Mouse (Mus musculus): ENCODE measurements around the gene Sun3. TPM values are rescaled to one million over a fixed set of nuclear protein-coding genes. Genes with fewer than 3 reads are reported as not detected.

Gene Sun3
- polyA plus RNA-seq, 1 experiment: not detected

- no peak overlapping the region for H3K27ac ChIP-seq (ENCODE audit: insufficient read depth, low read length)
- H3K27me3 ChIP-seq (ENCODE audit: control insufficient read depth, insufficient read depth, low read length): no peaks in the 10 kb centered on the region
- TF ChIP-seq POLR2A (IDR thresholded peaks at IDR 0.05; ENCODE audit: low read depth, low read length) (no peak), CTCF (IDR thresholded peaks at IDR 0.05; ENCODE audit: extremely low read depth, insufficient read depth, insufficient read length, insufficient replicate concordance) (no peak)
- DNase-seq (ENCODE audit: low read depth in 1 of 2, low spot score in 2 of 2): no peak
- H3K4me3 ChIP-seq (ENCODE audit: extremely low read depth, insufficient read depth, insufficient read length): no peak overlapping the region
- no peaks in the 10 kb centered on the region for H3K36me3 ChIP-seq (ENCODE audit: control insufficient read depth, insufficient read depth, low read length)
- no peaks in the 10 kb centered on the region for H3K4me1 ChIP-seq (ENCODE audit: control insufficient read depth, insufficient read depth, insufficient read length)
- 90% methylated on average over 4 of the region's 4 CpGs for WGBS
These were observed 1.4 kb upstream of the Sun3 start for GRCm38 (mm10) chr11:9050241-9050640.

GRCm38 (mm10) chr11:9048011-9048702 lies 634 bp downstream of the Sun3 start, which contains the start of gene Gm11992:
Gene Gm11992, plus strand, starts transcription at chr11:9048594.
- WGBS: 7% methylated on average over 21 of the region's 21 CpGs
- Histone ChIP-seq H3K27ac (ENCODE audit: insufficient read depth, low read length) (no peak within 1 kb of the TSS), H3K36me3 (ENCODE audit: control insufficient read depth, insufficient read depth, low read length) (no peaks in the 10 kb centered on the region), H3K4me1 (ENCODE audit: control insufficient read depth, insufficient read depth, insufficient read length) (no peaks in the 10 kb centered on the region), H3K27me3 (ENCODE audit: control insufficient read depth, insufficient read depth, low read length) (no peaks in the 10 kb centered on the region), H3K4me3 (ENCODE audit: extremely low read depth, insufficient read depth, insufficient read length) (peak within 1 kb of the TSS; percentile 33)
- TF ChIP-seq POLR2A (IDR thresholded peaks at IDR 0.05; ENCODE audit: low read depth, low read length): no peak
- DNase-seq (ENCODE audit: low read depth in 1 of 2, low spot score in 2 of 2): peak in 1 of 2 experiments; percentile 21

GRCm38 (mm10) chr11:9047044-9047443 lies 1.7 kb downstream of the Sun3 start:
- Histone ChIP-seq H3K27ac (ENCODE audit: insufficient read depth, low read length) (no peak overlapping the region), H3K4me3 (ENCODE audit: extremely low read depth, insufficient read depth, insufficient read length) (no peak overlapping the region), H3K36me3 (ENCODE audit: control insufficient read depth, insufficient read depth, low read length) (no peaks in the 10 kb centered on the region), H3K27me3 (ENCODE audit: control insufficient read depth, insufficient read depth, low read length) (no peaks in the 10 kb centered on the region), H3K4me1 (ENCODE audit: control insufficient read depth, insufficient read depth, insufficient read length) (no peaks in the 10 kb centered on the region)
- TF ChIP-seq POLR2A (IDR thresholded peaks at IDR 0.05; ENCODE audit: low read depth, low read length) (no peak), CTCF (IDR thresholded peaks at IDR 0.05; ENCODE audit: extremely low read depth, insufficient read depth, insufficient read length, insufficient replicate concordance) (no peak)
- 82% methylated on average over 5 of the region's 5 CpGs for WGBS
- DNase-seq (ENCODE audit: low read depth in 1 of 2, low spot score in 2 of 2): no peak

- 90% methylated on average over 2 of the region's 2 CpGs for WGBS
- TF ChIP-seq POLR2A (IDR thresholded peaks at IDR 0.05; ENCODE audit: low read depth, low read length) (no peak), CTCF (IDR thresholded peaks at IDR 0.05; ENCODE audit: extremely low read depth, insufficient read depth, insufficient read length, insufficient replicate concordance) (no peak)
These were observed 2.2 kb downstream of the Sun3 start for GRCm38 (mm10) chr11:9046546-9046945.

GRCm38 (mm10) chr11:9031530-9031929 lies 17.3 kb downstream of the Sun3 start:
- Histone ChIP-seq H3K27ac (ENCODE audit: insufficient read depth, low read length) (no peak overlapping the region), H3K36me3 (ENCODE audit: control insufficient read depth, insufficient read depth, low read length) (no peaks in the 10 kb centered on the region), H3K4me3 (ENCODE audit: extremely low read depth, insufficient read depth, insufficient read length) (no peak overlapping the region), H3K4me1 (ENCODE audit: control insufficient read depth, insufficient read depth, insufficient read length) (no peaks in the 10 kb centered on the region), H3K27me3 (ENCODE audit: control insufficient read depth, insufficient read depth, low read length) (no peaks in the 10 kb centered on the region)
- whole genome bisulfite sequencing: 56% methylated on average over 2 of the region's 2 CpGs
- no peak for DNase-seq (ENCODE audit: low read depth in 1 of 2, low spot score in 2 of 2)
- TF ChIP-seq CTCF (IDR thresholded peaks at IDR 0.05; ENCODE audit: extremely low read depth, insufficient read depth, insufficient read length, insufficient replicate concordance): no peak
- no peak for TF ChIP-seq POLR2A (IDR thresholded peaks at IDR 0.05; ENCODE audit: low read depth, low read length)

More at GRCm38 (mm10) chr11:9046546-9046945, 2.2 kb downstream of the Sun3 start:
- DNase-seq (ENCODE audit: low read depth in 1 of 2, low spot score in 2 of 2): no peak
- Histone ChIP-seq H3K4me1 (ENCODE audit: control insufficient read depth, insufficient read depth, insufficient read length) (no peaks in the 10 kb centered on the region), H3K36me3 (ENCODE audit: control insufficient read depth, insufficient read depth, low read length) (no peaks in the 10 kb centered on the region), H3K27ac (ENCODE audit: insufficient read depth, low read length) (no peak overlapping the region), H3K4me3 (ENCODE audit: extremely low read depth, insufficient read depth, insufficient read length) (no peak overlapping the region), H3K27me3 (ENCODE audit: control insufficient read depth, insufficient read depth, low read length) (no peaks in the 10 kb centered on the region)

GRCm38 (mm10) chr11:9025211-9025610 lies 23.6 kb downstream of the Sun3 start:
- H3K27me3 ChIP-seq (ENCODE audit: control insufficient read depth, insufficient read depth, low read length): no peaks in the 10 kb centered on the region
- WGBS: 81% methylated on average over 3 of the region's 3 CpGs
- H3K4me1 ChIP-seq (ENCODE audit: control insufficient read depth, insufficient read depth, insufficient read length): no peaks in the 10 kb centered on the region
- H3K36me3 ChIP-seq (ENCODE audit: control insufficient read depth, insufficient read depth, low read length): no peaks in the 10 kb centered on the region
- no peak overlapping the region for H3K4me3 ChIP-seq (ENCODE audit: extremely low read depth, insufficient read depth, insufficient read length)
- DNase-seq (ENCODE audit: low read depth in 1 of 2, low spot score in 2 of 2): no peak
- TF ChIP-seq POLR2A (IDR thresholded peaks at IDR 0.05; ENCODE audit: low read depth, low read length): no peak
- no peak for TF ChIP-seq CTCF (IDR thresholded peaks at IDR 0.05; ENCODE audit: extremely low read depth, insufficient read depth, insufficient read length, insufficient replicate concordance)
- no peak overlapping the region for H3K27ac ChIP-seq (ENCODE audit: insufficient read depth, low read length)

GRCm38 (mm10) chr11:9024782-9025181 lies 24.0 kb downstream of the Sun3 start:
- 78% methylated on average over 7 of the region's 7 CpGs for WGBS
- H3K4me3 ChIP-seq (ENCODE audit: extremely low read depth, insufficient read depth, insufficient read length): no peak overlapping the region

More at GRCm38 (mm10) chr11:9024782-9025181, 24.0 kb downstream of the Sun3 start:
- DNase-seq (ENCODE audit: low read depth in 1 of 2, low spot score in 2 of 2): no peak
- H3K27ac ChIP-seq (ENCODE audit: insufficient read depth, low read length): no peak overlapping the region
- H3K4me1 ChIP-seq (ENCODE audit: control insufficient read depth, insufficient read depth, insufficient read length): no peaks in the 10 kb centered on the region
- TF ChIP-seq CTCF (IDR thresholded peaks at IDR 0.05; ENCODE audit: extremely low read depth, insufficient read depth, insufficient read length, insufficient replicate concordance): no peak
- no peak for TF ChIP-seq POLR2A (IDR thresholded peaks at IDR 0.05; ENCODE audit: low read depth, low read length)
- no peaks in the 10 kb centered on the region for H3K36me3 ChIP-seq (ENCODE audit: control insufficient read depth, insufficient read depth, low read length)
- no peaks in the 10 kb centered on the region for H3K27me3 ChIP-seq (ENCODE audit: control insufficient read depth, insufficient read depth, low read length)
